Mouse (Mus musculus) CH12.LX (cell line): ENCODE data around the gene Kctd19.

Source experiments
- CTCF ChIP-seq, 2 experiments: IDR thresholded peaks in 1 of 2; conservative IDR thresholded peaks in 1 of 2; 2 replicates each; pipeline ENCODE4 v1.5.1; 2011 to 2012; ENCODE audit warnings: low read depth in 2 of 2, low read length in 2 of 2, improper control_type of control experiment in 1 of 2, inconsistent platforms in 1 of 2, mild to moderate bottlenecking in 1 of 2, moderate library complexity in 1 of 2
- ELF1 ChIP-seq: IDR thresholded peaks from 2 replicates; pipeline ENCODE4 v1.6.1; 2014; ENCODE audit warnings: low read depth, mild to moderate bottlenecking, inconsistent platforms, low read length, improper control_type of control experiment
- ETS1 ChIP-seq: conservative IDR thresholded peaks from 2 replicates; pipeline ENCODE4 v1.6.1; 2012; ENCODE audit warnings: low read depth, mild to moderate bottlenecking, inconsistent platforms, low read length, improper control_type of control experiment, moderate library complexity
- HCFC1 ChIP-seq: IDR thresholded peaks from 2 replicates; pipeline ENCODE4 v1.6.1; 2012; ENCODE audit warnings: low read depth, mild to moderate bottlenecking, inconsistent platforms, low read length, improper control_type of control experiment
- MAX ChIP-seq: IDR thresholded peaks from 2 replicates; pipeline ENCODE4 v1.6.1; 2011; ENCODE audit warnings: low read length, improper control_type of control experiment
- NELFE ChIP-seq: IDR thresholded peaks from 2 replicates; pipeline ENCODE4 v1.6.1; 2011; ENCODE audit warnings: low read depth, low read length, improper control_type of control experiment
- POLR2A ChIP-seq: IDR thresholded peaks from 2 replicates; pipeline ENCODE4 v1.6.1; 2011; ENCODE audit warnings: low read depth, mild to moderate bottlenecking, improper control_type of control experiment, low read length
- SIN3A ChIP-seq: IDR thresholded peaks from 2 replicates; pipeline ENCODE4 v1.6.1; 2012; ENCODE audit warnings: low read length, improper control_type of control experiment, inconsistent platforms
- TBP ChIP-seq: conservative IDR thresholded peaks from 2 replicates; pipeline ENCODE4 v1.6.1; 2011; ENCODE audit warnings: low read depth, low read length, improper control_type of control experiment
- TCF12 ChIP-seq: IDR thresholded peaks from 2 replicates; pipeline ENCODE4 v1.6.1; 2014; ENCODE audit warnings: low read depth, mild to moderate bottlenecking, inconsistent platforms, low read length, improper control_type of control experiment
- USF2 ChIP-seq: conservative IDR thresholded peaks from 2 replicates; pipeline ENCODE4 v1.6.1; 2011; ENCODE audit warnings: low read depth, low read length, improper control_type of control experiment

GRCm38 (mm10) chr8:105372473-105372872, 40.8 kb downstream of the Kctd19 start:
- no peak for TF ChIP-seq ETS1
- TF ChIP-seq SIN3A: no peak
- no peak for TF ChIP-seq MAX
- no peak for TF ChIP-seq POLR2A
- no peak for TF ChIP-seq ELF1
- no peak for TF ChIP-seq USF2
- TF ChIP-seq CTCF (conservative IDR thresholded peaks at IDR 0.05 in 1 of 2, IDR thresholded peaks at IDR 0.05 in 1 of 2; ENCODE audit: low read depth in 2 of 2, low read length in 2 of 2): no peak
- no peak for TF ChIP-seq TCF12
- no peak for TF ChIP-seq NELFE
- no peak for TF ChIP-seq TBP
- no peak for TF ChIP-seq HCFC1
